Comparison of ENCODE assay signal across 22 mouse cellular contexts in the genomic region with DNA sequence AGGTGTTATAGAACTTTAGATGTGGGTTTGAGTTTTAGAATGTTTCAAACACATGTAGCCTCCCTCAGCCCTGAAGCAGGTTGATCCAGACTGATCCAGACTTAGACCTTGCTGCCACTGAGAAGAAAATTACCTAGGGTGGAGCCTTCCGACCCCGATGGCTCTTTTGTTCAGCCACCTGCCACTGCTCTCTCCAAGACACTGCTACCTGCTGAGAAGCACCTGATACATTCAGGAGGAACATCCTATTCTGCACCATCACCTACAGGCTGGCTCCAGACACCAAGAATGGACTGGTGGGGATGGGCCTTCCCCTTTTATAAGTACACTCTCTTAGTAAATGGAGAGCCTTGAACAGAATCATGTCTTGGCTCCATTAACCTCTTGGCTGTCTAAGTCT.
"Had no signal": no experiment of that assay in that cellular context is flagged by ENCODE, and none has a peak within 500 bp of the region (broad histone marks: within the 10 kb centered on the region; RNA-seq: fewer than 3 reads in every experiment).

No protein-coding gene starts in this region.

- H3K4me3 ChIP-seq: heart, adult 2 months; heart, embryonic 13.5 days; heart, embryonic 15.5 days; hindbrain, embryonic 13.5 days; hindbrain, embryonic 15.5 days; kidney, embryonic 15.5 days; left cerebral cortex, adult 2 months; limb, embryonic 10.5 days; limb, embryonic 12.5 days; liver, embryonic 12.5 days had no signal

- H3K4me1 ChIP-seq: heart, embryonic 13.5 days; heart, embryonic 15.5 days; hindbrain, embryonic 13.5 days; hindbrain, embryonic 15.5 days; kidney, embryonic 15.5 days; limb, embryonic 10.5 days; limb, embryonic 12.5 days; liver, embryonic 12.5 days had no signal

- DNase-seq: gastrocnemius, postnatal 14 days; gastrocnemius, postnatal 36 days; heart, adult 11 months; heart, adult 2 months; heart, postnatal 14 days; heart, postnatal 36 days; kidney, adult 18-20 months; kidney, adult 8-10 months; kidney, postnatal 14 days; kidney, postnatal 36 days had no signal

- H3K9ac ChIP-seq: heart, embryonic 13.5 days; heart, embryonic 15.5 days; hindbrain, embryonic 13.5 days; hindbrain, embryonic 15.5 days; kidney, embryonic 15.5 days; limb, embryonic 12.5 days; liver, embryonic 12.5 days; liver, embryonic 14.5 days had no signal

- H3K27ac ChIP-seq: heart, adult 2 months; heart, embryonic 13.5 days; heart, embryonic 15.5 days; hindbrain, embryonic 13.5 days; hindbrain, embryonic 15.5 days; hindbrain, postnatal 0 days; kidney, embryonic 15.5 days; kidney, postnatal 0 days; left cerebral cortex, adult 2 months; limb, embryonic 10.5 days; limb, embryonic 12.5 days; liver, embryonic 12.5 days; liver, embryonic 14.5 days had no signal

- H3K9me3 ChIP-seq: heart, embryonic 13.5 days; heart, embryonic 15.5 days; hindbrain, embryonic 13.5 days; hindbrain, embryonic 15.5 days; kidney, embryonic 15.5 days; limb, embryonic 10.5 days; limb, embryonic 12.5 days; liver, embryonic 12.5 days had no signal

- H3K36me3 ChIP-seq: heart, embryonic 13.5 days; heart, embryonic 15.5 days; hindbrain, embryonic 13.5 days; hindbrain, embryonic 15.5 days; kidney, embryonic 15.5 days; limb, embryonic 10.5 days; limb, embryonic 12.5 days; liver, embryonic 12.5 days had no signal

- H3K27me3 ChIP-seq: heart, embryonic 13.5 days; heart, embryonic 15.5 days; hindbrain, embryonic 13.5 days; hindbrain, embryonic 15.5 days; kidney, embryonic 15.5 days; limb, embryonic 12.5 days; liver, embryonic 12.5 days had no signal
